Mouse (Mus musculus): ENCODE measurements around the gene Palld. TPM values are rescaled to one million over a fixed set of nuclear protein-coding genes. Genes with fewer than 3 reads are reported as not detected.
A peak's percentile ranks its signal among the peaks of the same experiment; 100 is the strongest.

The Palld gene
- polyA plus RNA-seq, 1 experiment from 2014 or later: 51.6 TPM

DNA sequence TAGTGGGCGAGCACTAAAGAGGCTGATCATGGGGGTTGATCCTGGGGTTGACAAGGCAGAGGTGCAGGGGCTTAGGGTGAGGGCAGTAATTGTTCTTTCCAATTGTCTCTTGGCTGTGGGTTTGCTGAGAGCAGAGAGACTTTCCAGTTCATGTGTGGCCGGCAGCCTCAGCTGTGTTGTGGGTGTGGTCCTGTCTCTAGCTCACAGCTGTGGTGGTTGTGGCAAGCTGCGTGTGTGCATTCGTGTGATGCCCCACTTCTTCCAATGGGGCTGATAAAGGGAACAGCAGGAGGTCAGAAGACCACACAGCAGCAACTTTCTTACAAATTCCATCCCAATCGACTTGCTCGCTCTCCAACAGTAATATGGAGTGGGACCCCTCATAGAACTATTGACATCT lies 373.8 kb downstream of the Palld start:
- H3K27me3 ChIP-seq (ENCODE audit: poor library complexity, severe bottlenecking): no peaks in the 10 kb centered on the region
- WGBS: 85% methylated on average over 6 of the region's 6 CpGs
- no peak overlapping the region for H3K27ac ChIP-seq
- H3K4me1 ChIP-seq: no peaks in the 10 kb centered on the region
- no peak for DNase-seq (ENCODE audit: extremely low spot score, low spot score)
- H3K9me3 ChIP-seq: no peaks in the 10 kb centered on the region
- peaks cover 96% of the 10 kb centered on the region for H3K36me3 ChIP-seq (replicated peaks)
- H3K4me3 ChIP-seq: no peak overlapping the region

DNA sequence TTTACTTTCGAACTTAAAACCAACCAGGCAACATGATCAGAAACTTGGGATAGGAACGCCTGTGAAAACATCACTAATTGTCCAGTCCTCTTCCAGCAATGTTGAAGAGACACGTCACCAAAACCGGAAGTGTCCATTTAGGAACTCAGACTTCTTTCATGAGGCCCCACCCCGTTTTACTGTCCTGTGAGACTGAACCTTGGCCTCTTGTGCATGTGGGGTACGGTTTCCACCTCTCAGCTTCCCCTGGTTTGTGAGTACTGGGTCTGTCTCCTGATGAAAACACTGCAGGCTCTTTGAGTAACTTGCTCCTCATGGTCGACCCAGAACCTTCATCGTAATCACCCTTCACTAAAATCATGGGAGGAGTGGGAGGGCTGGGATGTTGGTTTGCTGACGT lies 374.3 kb downstream of the Palld start:
- Histone ChIP-seq H3K36me3 (replicated peaks) (peaks cover 94% of the 10 kb centered on the region), H3K27me3 (ENCODE audit: poor library complexity, severe bottlenecking) (no peaks in the 10 kb centered on the region), H3K9me3 (no peaks in the 10 kb centered on the region), H3K4me1 (no peaks in the 10 kb centered on the region), H3K27ac (no peak overlapping the region), H3K4me3 (no peak overlapping the region)
- 94% methylated on average over 9 of the region's 9 CpGs for WGBS
- no peak for DNase-seq (ENCODE audit: extremely low spot score, low spot score)

DNA sequence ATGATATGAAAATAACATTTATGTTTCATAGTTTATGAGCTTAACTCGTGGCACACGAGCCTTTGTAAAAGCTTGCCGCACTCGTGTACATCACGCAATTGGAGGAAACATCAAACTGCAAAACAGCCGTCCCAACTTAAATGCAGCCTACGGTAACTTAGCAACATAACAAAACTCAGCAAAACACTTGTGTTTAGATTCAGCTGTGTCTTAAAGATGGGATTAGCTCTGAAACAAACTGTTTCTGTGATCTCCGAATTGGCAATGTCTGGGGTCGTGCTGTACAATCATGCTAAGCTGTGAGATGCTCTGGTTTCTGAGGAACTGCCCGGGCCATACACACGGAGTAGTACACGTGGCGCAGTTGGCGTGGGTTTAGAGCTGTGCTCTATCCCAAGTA lies 375.5 kb downstream of the Palld start:
- H3K36me3 ChIP-seq (replicated peaks): peaks cover 94% of the 10 kb centered on the region
- DNase-seq (ENCODE audit: extremely low spot score, low spot score): no peak
- no peak overlapping the region for H3K4me3 ChIP-seq
- no peaks in the 10 kb centered on the region for H3K9me3 ChIP-seq
- no peaks in the 10 kb centered on the region for H3K4me1 ChIP-seq
- no peak overlapping the region for H3K27ac ChIP-seq
- no peaks in the 10 kb centered on the region for H3K27me3 ChIP-seq (ENCODE audit: poor library complexity, severe bottlenecking)
- WGBS: 96% methylated on average over 14 of the region's 14 CpGs

DNA sequence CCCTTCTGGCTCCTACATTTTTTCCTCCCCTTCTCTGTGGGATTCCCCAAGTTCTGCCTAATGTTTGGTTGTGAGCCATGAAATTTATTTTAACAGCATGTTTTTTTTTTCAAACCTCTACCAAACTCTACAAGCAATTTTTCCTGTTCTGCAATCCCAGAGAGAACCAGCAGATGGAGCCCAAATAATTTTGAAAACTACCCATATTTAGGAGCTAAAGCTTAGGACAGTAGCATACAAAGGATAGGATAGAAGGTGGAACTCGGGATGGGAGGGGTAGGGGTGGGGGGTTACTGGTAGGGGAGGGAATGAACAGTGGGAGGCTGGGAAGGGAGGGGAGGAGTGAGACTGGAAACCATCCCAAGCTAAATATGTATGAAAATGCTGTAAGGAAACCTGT lies 380.4 kb downstream of the Palld start:
- Histone ChIP-seq H3K9me3 (no peaks in the 10 kb centered on the region), H3K4me3 (no peak overlapping the region), H3K27ac (no peak overlapping the region), H3K4me1 (peaks cover 9% of the 10 kb centered on the region), H3K36me3 (replicated peaks) (peaks cover 85% of the 10 kb centered on the region), H3K27me3 (ENCODE audit: poor library complexity, severe bottlenecking) (no peaks in the 10 kb centered on the region)
- DNase-seq (ENCODE audit: extremely low spot score, low spot score): no peak
- 31% methylated on average over 1 of the region's 1 CpGs for WGBS

DNA sequence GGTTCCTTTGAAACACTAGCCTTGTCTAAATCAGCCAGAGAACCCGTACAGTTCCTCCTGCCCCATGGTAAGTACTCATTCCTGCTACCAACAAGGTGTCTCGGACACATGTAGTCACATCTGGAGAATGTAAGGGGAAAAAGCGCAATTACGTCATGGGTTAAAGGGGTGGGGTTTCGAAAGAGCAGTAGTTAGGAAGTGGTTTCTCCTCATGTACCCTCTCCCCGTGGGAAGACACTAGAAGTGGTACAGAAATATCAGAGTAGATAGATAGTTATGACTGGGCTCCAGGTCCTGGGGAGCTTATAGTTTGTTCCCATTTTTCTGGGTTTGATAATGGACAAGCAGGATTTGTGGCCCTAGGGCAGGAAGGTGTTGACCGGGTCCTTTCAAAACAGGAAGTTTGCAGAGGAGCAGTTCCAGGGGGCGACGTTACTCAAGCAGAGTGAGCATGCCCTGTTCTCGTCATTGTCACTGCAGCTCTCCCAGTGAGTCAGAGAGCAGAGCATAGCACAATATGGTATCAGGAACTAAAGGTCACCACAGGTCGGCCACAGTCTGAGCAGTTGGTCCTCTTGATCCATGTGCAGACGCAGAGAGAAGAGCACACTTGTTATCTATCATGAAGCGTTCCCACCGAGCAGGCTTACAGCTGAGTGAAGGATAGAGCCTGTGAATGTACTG lies 384.8 kb downstream of the Palld start:
- Histone ChIP-seq H3K9me3 (no peaks in the 10 kb centered on the region), H3K4me3 (no peak overlapping the region), H3K4me1 (peaks cover 32% of the 10 kb centered on the region), H3K36me3 (replicated peaks) (peaks cover 82% of the 10 kb centered on the region), H3K27me3 (ENCODE audit: poor library complexity, severe bottlenecking) (no peaks in the 10 kb centered on the region), H3K27ac (peak overlapping the region; percentile 33; the same call in 1 of the 2 replicates)
- 86% methylated on average over 14 of the region's 14 CpGs for WGBS
- no peak for DNase-seq (ENCODE audit: extremely low spot score, low spot score)

DNA sequence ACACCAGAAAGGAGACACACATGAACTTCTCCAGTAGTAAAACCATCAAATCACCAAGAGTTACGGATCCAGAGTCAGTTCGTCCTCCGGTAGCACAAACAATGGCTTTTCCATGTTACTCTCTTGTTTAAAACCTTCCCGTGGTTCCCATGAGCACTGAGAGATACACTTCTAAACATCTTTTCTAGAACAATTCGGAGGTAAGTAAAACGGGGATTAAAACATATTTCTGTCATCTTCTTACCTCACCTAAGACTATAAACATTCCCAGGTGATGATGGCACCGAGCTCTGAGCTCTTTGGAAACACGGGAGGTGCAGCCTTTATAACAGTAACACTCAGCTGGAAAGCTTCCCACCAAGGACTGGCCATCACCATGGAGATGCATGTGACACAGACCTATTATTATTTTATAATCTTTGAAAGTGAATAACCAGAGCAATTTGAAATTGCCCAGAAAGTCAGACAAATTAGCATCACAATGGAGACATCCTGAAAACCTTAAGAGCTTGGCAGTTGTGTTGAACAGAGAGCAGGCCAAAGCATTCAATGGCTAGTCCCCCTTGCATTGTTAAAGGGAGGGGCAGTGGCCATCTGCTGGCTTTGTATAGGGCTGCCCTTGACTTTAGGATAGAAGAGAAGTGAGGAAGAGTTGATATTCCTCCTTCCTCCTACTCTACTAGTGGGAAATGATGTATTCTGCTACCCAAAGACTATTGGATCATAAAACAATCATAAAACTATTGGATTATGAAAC lies 385.6 kb downstream of the Palld start:
- WGBS: 92% methylated on average over 8 of the region's 8 CpGs
- DNase-seq (ENCODE audit: extremely low spot score, low spot score): no peak
- Histone ChIP-seq H3K36me3 (replicated peaks) (peaks cover 82% of the 10 kb centered on the region), H3K4me1 (peaks cover 32% of the 10 kb centered on the region), H3K9me3 (no peaks in the 10 kb centered on the region), H3K27me3 (ENCODE audit: poor library complexity, severe bottlenecking) (no peaks in the 10 kb centered on the region), H3K4me3 (no peak overlapping the region), H3K27ac (peak overlapping the region; percentile 40; the same call in 1 of the 2 replicates)

DNA sequence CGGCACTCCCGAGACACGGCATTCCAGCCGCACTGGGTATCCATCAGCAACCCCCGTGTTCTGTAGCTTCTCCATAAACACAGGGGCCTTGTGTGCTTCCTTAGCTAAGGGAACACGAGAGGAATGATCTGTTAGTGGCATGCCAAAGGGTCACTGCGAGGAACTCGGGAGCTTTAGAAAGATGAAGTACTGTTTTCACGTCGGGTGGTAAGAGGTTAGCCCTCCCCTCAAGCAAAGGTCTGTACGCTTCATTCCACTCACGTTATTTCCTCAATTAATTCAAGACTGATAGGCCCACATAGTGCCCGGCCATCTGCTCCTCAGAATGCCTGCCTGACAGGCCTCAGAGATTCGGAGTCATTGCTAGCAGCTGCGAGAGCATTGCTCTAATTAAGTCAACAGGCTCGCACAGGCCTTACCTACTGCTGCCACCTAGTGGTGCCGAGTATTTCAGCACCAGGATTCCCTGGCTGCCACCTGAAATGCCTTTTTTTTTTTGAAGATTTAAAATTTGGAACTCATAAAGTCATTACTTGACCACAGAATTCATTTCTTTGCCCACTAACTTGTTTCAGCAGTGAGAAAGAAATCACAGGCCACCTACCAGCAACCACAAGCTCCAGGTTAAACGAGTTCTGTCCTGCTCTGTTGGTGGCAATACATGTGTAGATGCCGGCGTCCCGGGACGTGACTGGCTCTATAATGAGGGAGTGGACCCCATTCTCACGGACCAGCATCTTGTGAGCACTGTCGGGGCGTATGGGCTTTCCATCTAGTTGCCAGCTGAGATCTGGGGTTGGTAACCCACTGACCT lies 386.4 kb downstream of the Palld start:
- Histone ChIP-seq H3K4me3 (no peak overlapping the region), H3K27ac (peak overlapping the region; percentile 77), H3K36me3 (replicated peaks) (peaks cover 82% of the 10 kb centered on the region), H3K4me1 (peaks cover 32% of the 10 kb centered on the region), H3K27me3 (ENCODE audit: poor library complexity, severe bottlenecking) (no peaks in the 10 kb centered on the region), H3K9me3 (no peaks in the 10 kb centered on the region)
- WGBS: 53% methylated on average over 25 of the region's 25 CpGs
- DNase-seq (ENCODE audit: extremely low spot score, low spot score): peak; percentile 79

DNA sequence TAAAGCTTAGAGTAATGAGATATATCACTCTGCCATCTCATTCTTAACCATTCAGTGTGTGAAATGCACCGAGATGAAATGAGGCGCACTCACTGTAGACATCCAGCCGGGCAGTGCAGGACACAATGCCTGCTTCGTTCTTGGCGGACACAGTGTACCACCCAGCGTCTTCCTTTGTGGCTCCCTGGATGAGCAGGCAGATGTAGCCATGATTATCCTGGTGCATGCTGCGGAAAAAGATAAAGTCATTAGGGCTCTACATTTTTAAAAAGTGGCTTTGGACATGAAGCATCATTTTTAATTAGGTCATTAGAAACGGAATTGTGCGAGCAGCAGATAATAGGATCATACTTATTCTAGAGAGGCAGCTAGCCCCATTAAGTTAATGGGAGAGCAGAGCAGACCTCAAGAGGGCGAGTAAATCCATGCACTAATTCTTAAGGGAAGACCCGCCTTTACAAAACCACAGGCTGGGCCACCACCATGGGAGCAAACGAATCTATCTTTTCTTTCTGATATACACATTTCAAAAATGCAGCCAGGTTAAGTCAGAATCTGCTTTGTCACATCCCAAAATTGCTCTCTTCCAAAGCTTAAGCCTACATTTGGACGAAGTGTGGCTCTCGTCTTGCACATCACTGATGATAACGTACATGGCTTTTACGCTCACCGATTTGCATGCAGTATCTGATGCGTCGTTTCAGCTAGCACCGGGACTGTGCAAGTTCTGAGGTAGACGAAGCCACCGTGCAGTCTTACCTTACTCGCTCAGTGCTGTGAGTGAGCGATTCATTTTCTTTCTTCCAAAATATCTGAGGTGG lies 387.2 kb downstream of the Palld start:
- WGBS: 83% methylated on average over 24 of the region's 24 CpGs
- Histone ChIP-seq H3K9me3 (no peaks in the 10 kb centered on the region), H3K27ac (peak overlapping the region; percentile 77), H3K4me3 (no peak overlapping the region), H3K36me3 (replicated peaks) (peaks cover 86% of the 10 kb centered on the region), H3K4me1 (peaks cover 32% of the 10 kb centered on the region), H3K27me3 (ENCODE audit: poor library complexity, severe bottlenecking) (no peaks in the 10 kb centered on the region)
- DNase-seq (ENCODE audit: extremely low spot score, low spot score): no peak

DNA sequence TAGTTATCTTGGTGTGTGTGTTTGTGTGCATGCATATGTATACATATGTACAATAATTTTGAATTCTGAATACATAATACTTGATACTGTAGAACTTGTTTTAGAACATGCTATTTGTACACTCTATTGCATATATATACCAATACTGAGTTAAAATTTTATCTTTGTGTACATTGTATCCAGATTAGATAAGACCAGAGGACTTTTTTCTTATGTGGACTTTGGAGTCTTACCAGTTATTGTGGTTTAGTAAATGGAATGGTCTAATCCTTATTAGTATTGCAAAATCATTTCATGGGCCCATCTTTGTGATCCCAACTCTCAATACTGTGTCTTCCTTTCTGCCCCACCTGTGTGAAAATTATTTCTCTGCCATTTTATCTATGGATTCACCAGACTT lies 400.2 kb downstream of the Palld start:
- Histone ChIP-seq H3K27ac (no peak overlapping the region), H3K36me3 (replicated peaks) (peaks cover 17% of the 10 kb centered on the region), H3K27me3 (ENCODE audit: poor library complexity, severe bottlenecking) (no peaks in the 10 kb centered on the region), H3K4me1 (no peaks in the 10 kb centered on the region), H3K9me3 (no peaks in the 10 kb centered on the region), H3K4me3 (no peak overlapping the region)
- DNase-seq (ENCODE audit: extremely low spot score, low spot score): no peak

DNA sequence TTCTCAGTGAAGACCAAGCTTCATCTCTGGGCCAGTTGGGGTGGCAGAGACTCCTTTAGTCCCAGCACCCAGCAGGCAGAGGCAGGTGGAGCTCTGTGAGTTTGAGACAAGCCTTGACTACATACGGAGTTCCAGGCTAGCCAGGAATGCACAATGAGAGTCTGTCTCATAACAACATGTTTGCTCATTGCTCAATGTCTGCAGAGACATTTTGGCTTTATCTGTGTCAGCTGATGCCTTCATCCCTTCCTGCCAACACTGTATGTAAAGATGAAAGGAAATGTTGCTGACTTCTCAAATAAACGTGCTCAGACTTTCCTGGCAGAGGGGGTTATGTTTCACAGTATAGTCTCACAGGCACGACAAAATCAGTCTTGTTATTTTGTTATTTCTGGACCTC lies 401.6 kb downstream of the Palld start:
- H3K4me1 ChIP-seq: no peaks in the 10 kb centered on the region
- H3K9me3 ChIP-seq: no peaks in the 10 kb centered on the region
- no peak for DNase-seq (ENCODE audit: extremely low spot score, low spot score)
- no peaks in the 10 kb centered on the region for H3K27me3 ChIP-seq (ENCODE audit: poor library complexity, severe bottlenecking)
- H3K27ac ChIP-seq: no peak overlapping the region
- WGBS: 82% methylated on average over 3 of the region's 3 CpGs
- peaks cover 26% of the 10 kb centered on the region for H3K36me3 ChIP-seq (replicated peaks)
- H3K4me3 ChIP-seq: no peak overlapping the region

DNA sequence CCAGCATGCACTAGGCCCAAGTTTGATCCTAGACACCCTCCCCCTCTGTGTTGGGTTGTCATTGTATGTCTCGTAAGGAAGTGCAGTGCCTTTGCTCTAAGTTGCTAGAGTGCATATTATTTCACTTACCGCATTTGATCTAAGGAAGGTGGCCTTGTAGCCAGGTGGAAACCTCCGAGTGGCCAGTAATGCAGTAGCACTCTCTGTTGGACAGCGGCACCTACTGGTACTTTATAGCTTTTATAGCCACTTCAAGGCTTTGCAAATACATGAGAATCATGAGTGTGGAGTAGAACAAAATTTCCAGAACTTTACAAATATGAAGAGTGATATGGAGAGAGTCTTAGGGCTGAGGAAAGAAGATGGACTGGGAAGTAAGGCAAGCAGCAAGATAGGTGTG lies 403.5 kb downstream of the Palld start:
- no peaks in the 10 kb centered on the region for H3K4me1 ChIP-seq
- no peak for DNase-seq (ENCODE audit: extremely low spot score, low spot score)
- no peak overlapping the region for H3K4me3 ChIP-seq
- H3K9me3 ChIP-seq: no peaks in the 10 kb centered on the region
- no peak overlapping the region for H3K27ac ChIP-seq
- H3K27me3 ChIP-seq (ENCODE audit: poor library complexity, severe bottlenecking): no peaks in the 10 kb centered on the region
- peaks cover 32% of the 10 kb centered on the region for H3K36me3 ChIP-seq (replicated peaks)
- 63% methylated on average over 4 of the region's 4 CpGs for WGBS

DNA sequence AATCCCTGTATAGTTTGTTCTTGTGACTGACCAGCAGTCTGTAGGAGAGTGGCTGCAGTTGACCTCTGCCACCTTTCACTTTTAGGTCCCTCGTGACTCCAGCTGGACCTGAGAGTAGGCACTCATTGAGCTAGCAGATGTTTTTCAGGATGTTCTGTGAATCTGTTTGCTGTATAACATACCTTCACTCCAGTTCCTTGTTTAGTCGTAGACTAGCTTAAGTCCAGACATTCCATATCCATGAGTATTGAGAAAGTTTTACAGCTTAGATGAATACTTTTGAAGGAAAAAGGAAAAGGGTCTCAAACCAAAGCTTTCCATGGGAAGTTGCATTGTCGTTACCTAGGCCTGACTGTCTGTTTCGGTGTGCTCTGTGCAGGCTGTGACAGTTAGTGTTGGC lies 405.4 kb downstream of the Palld start:
- 90% methylated on average over 4 of the region's 4 CpGs for WGBS
- DNase-seq (ENCODE audit: extremely low spot score, low spot score): no peak
- Histone ChIP-seq H3K27ac (no peak overlapping the region), H3K36me3 (replicated peaks) (peaks cover 29% of the 10 kb centered on the region), H3K9me3 (no peaks in the 10 kb centered on the region), H3K27me3 (ENCODE audit: poor library complexity, severe bottlenecking) (no peaks in the 10 kb centered on the region), H3K4me3 (no peak overlapping the region), H3K4me1 (no peaks in the 10 kb centered on the region)
